Mouse (Mus musculus): ENCODE measurements around the gene Tmem218. TPM values are rescaled to one million over a fixed set of nuclear protein-coding genes. Genes with fewer than 3 reads are reported as not detected.

Gene Tmem218
- total and polyA plus RNA-seq, 2 experiments from 2014 or later, result 4.8 to 12.8 TPM

DNA sequence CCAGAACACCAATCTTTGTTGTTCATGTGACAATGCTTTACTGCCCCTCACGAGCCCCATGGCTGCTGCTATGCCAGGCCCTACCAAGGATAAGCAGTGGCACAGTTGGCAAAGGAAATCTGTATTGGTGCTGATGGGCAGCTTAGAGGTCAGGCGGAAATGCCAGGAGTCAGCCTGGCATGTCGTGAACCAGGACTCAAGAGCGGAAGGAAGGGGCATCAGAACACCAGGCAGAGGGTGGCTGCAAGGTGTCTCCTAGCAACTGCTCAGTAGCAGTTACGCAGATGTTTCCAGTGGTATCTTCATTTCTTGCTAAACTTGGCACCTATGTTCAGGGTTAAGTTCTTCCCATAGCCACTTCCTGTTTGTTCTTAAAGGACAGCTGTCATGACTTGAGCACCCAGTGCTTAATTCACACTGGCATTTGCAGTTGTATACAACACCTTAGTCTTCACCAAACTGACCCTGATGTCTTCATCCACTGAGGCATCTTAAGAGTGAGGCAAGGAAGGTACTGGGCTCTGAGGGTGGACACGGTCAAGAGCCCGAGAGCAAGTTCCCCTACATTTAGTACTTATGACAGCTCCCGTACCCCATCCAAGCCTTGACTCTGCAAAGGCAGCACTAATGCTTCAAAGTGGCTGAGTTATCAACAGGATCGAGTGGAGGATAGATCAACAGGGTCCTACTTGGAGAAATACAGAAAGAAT is 22.6 kb downstream of the Tmem218 start:
- no peaks in the 10 kb centered on the region for H3K36me3 ChIP-seq (ENCODE audit: insufficient read depth)
- 95% methylated on average over 9 of the region's 9 CpGs for WGBS
- no peaks in the 10 kb centered on the region for H3K27me3 ChIP-seq (ENCODE audit: insufficient read depth, low read length)
- H3K9ac ChIP-seq, result no peak overlapping the region
- H3K4me3 ChIP-seq (ENCODE audit: low read depth, low read length), result no peak overlapping the region
- H3K27ac ChIP-seq (ENCODE audit: low read depth, low read length), result no peak overlapping the region
- no peak for DNase-seq
- no peak overlapping the region for H3K4me2 ChIP-seq (ENCODE audit: low read depth)
- ATAC-seq, result no peak
- TF ChIP-seq CTCF (IDR thresholded peaks at IDR 0.05; ENCODE audit: low read depth), result no peak
- no peaks in the 10 kb centered on the region for H3K4me1 ChIP-seq (ENCODE audit: insufficient read depth)
- H3K9me3 ChIP-seq (ENCODE audit: low read length), result no peaks in the 10 kb centered on the region

DNA sequence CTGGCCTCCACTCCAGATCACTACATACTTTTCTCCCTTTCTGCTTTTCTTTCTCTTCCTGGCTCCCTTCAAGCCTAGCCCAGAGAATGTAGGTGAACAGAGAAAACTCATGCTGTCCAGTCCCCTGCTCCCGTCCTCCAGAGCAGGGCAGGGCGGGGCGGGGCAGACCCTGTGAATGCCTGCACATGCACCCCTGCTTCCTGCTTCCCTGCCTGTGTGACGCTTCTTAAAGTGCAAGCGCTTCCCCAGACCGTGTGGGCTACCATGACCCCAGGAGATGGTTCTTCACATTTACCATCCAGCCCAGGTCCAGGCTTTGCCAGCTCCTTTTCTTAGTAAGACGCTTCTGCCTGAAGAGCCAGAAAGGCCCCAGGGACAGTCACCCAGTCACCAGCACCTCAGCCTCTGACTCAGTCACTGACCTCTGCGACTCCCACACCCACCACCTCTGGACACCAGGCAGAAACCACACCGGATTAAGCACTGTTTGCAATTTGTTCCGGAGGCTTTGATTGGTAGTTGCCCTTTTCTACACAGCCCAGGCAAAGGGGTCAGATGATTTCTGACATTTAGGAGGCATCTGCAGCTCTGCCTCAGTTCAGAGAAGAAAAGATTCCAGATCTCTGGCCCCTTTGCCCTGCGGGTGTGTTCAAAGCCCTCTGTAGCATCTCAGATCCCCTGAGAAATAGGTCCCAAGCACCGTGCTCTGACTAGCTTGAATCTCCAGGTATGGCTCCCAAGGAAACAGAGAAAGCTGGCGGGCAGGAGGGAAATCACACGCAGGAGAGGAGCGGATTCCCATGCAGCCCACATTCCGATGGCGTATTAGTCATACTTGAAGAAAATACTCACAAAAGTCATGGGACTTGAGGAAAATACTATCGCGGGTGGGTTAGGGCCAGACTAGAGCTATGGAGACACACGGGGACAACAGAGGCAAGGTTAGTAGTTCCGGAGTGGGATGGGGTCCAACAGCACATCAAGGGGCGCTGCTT is 24.5 kb downstream of the Tmem218 start:
- 67% methylated on average over 22 of the region's 22 CpGs for WGBS
- Histone ChIP-seq H3K27me3 (ENCODE audit: insufficient read depth, low read length) (no peaks in the 10 kb centered on the region), H3K36me3 (ENCODE audit: insufficient read depth) (no peaks in the 10 kb centered on the region), H3K27ac (ENCODE audit: low read depth, low read length) (no peak overlapping the region), H3K4me3 (ENCODE audit: low read depth, low read length) (no peak overlapping the region), H3K9ac (no peak overlapping the region), H3K9me3 (ENCODE audit: low read length) (no peaks in the 10 kb centered on the region), H3K4me2 (ENCODE audit: low read depth) (no peak overlapping the region), H3K4me1 (ENCODE audit: insufficient read depth) (no peaks in the 10 kb centered on the region)
- no peak for TF ChIP-seq CTCF (IDR thresholded peaks at IDR 0.05; ENCODE audit: low read depth)
- ATAC-seq (no peak), DNase-seq (no peak)

GRCm38 (mm10) chr9:37235951-37236737 is 28.1 kb downstream of the Tmem218 start:
- H3K27ac ChIP-seq (ENCODE audit: low read depth, low read length), result no peak overlapping the region
- no peaks in the 10 kb centered on the region for H3K4me1 ChIP-seq (ENCODE audit: insufficient read depth)
- H3K9ac ChIP-seq, result no peak overlapping the region
- no peaks in the 10 kb centered on the region for H3K36me3 ChIP-seq (ENCODE audit: insufficient read depth)
- 79% methylated on average over 4 of the region's 4 CpGs for WGBS
- H3K27me3 ChIP-seq (ENCODE audit: insufficient read depth, low read length), result no peaks in the 10 kb centered on the region
- ATAC-seq, result no peak
- H3K4me3 ChIP-seq (ENCODE audit: low read depth, low read length), result no peak overlapping the region
- DNase-seq, result no peak
- H3K4me2 ChIP-seq (ENCODE audit: low read depth), result no peak overlapping the region
- no peaks in the 10 kb centered on the region for H3K9me3 ChIP-seq (ENCODE audit: low read length)
- no peak for TF ChIP-seq CTCF (IDR thresholded peaks at IDR 0.05; ENCODE audit: low read depth)

DNA sequence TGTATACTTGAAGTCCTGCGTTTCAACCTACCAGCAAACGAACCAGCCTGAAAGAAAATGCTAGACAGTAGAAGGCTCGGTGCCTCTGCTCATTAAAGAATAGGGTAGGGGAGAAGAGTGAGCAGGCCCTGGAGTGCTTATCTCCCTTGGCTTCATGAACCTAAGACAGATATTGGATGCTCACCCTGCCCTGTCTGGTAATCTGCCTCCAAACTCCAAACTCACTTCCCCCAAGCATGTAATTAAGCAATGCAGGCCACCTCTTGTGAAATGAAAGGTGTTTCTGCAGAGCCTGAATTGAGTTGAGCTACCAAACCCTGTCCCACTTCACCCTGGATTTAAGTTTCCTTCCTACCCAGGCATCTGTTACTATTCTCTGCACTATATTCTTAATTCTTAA is 34.7 kb downstream of the Tmem218 start:
- ATAC-seq (no peak), DNase-seq (no peak)
- Histone ChIP-seq H3K27ac (ENCODE audit: low read depth, low read length) (no peak overlapping the region), H3K4me3 (ENCODE audit: low read depth, low read length) (no peak overlapping the region), H3K4me1 (ENCODE audit: insufficient read depth) (no peaks in the 10 kb centered on the region), H3K9me3 (ENCODE audit: low read length) (no peaks in the 10 kb centered on the region), H3K9ac (no peak overlapping the region), H3K27me3 (ENCODE audit: insufficient read depth, low read length) (no peaks in the 10 kb centered on the region), H3K4me2 (ENCODE audit: low read depth) (no peak overlapping the region), H3K36me3 (ENCODE audit: insufficient read depth) (no peaks in the 10 kb centered on the region)
- WGBS, result 82% methylated on average over 3 of the region's 3 CpGs
- TF ChIP-seq CTCF (IDR thresholded peaks at IDR 0.05; ENCODE audit: low read depth), result no peak

- no peak for DNase-seq
- no peak for TF ChIP-seq CTCF (IDR thresholded peaks at IDR 0.05; ENCODE audit: low read depth)
- Histone ChIP-seq H3K27me3 (ENCODE audit: insufficient read depth, low read length) (no peaks in the 10 kb centered on the region), H3K9ac (no peak overlapping the region), H3K4me3 (ENCODE audit: low read depth, low read length) (no peak overlapping the region), H3K36me3 (ENCODE audit: insufficient read depth) (no peaks in the 10 kb centered on the region), H3K4me1 (ENCODE audit: insufficient read depth) (no peaks in the 10 kb centered on the region), H3K4me2 (ENCODE audit: low read depth) (no peak overlapping the region), H3K27ac (ENCODE audit: low read depth, low read length) (no peak overlapping the region), H3K9me3 (ENCODE audit: low read length) (no peaks in the 10 kb centered on the region)
- ATAC-seq, result no peak
- 80% methylated on average over 1 of the region's 1 CpGs for WGBS
Measured at GRCm38 (mm10) chr9:37244600-37244999, 36.6 kb downstream of the Tmem218 start.

GRCm38 (mm10) chr9:37245404-37245803 is 37.4 kb downstream of the Tmem218 start:
- Histone ChIP-seq H3K4me3 (ENCODE audit: low read depth, low read length) (no peak overlapping the region), H3K4me1 (ENCODE audit: insufficient read depth) (no peaks in the 10 kb centered on the region)
- no peak for DNase-seq

More at GRCm38 (mm10) chr9:37245404-37245803, 37.4 kb downstream of the Tmem218 start:
- H3K9me3 ChIP-seq (ENCODE audit: low read length), result no peaks in the 10 kb centered on the region
- H3K36me3 ChIP-seq (ENCODE audit: insufficient read depth), result no peaks in the 10 kb centered on the region
- no peaks in the 10 kb centered on the region for H3K27me3 ChIP-seq (ENCODE audit: insufficient read depth, low read length)
- WGBS, result 72% methylated on average over 2 of the region's 2 CpGs
- no peak for TF ChIP-seq CTCF (IDR thresholded peaks at IDR 0.05; ENCODE audit: low read depth)
- no peak overlapping the region for H3K4me2 ChIP-seq (ENCODE audit: low read depth)
- H3K9ac ChIP-seq, result no peak overlapping the region
- no peak for ATAC-seq
- H3K27ac ChIP-seq (ENCODE audit: low read depth, low read length), result no peak overlapping the region

Data from forebrain, postnatal 0 days (tissue).